Mouse (Mus musculus): ENCODE measurements around the gene Lrrc8c.

Gene Lrrc8c

GRCm38 (mm10) chr5:105519096-105519975 is at the start of gene Lrrc8c:
Gene Lrrc8c (plus strand): TSS chr5:105519388.
- in situ Hi-C loops (cut with MboI, MseI): no loop called here

DNA sequence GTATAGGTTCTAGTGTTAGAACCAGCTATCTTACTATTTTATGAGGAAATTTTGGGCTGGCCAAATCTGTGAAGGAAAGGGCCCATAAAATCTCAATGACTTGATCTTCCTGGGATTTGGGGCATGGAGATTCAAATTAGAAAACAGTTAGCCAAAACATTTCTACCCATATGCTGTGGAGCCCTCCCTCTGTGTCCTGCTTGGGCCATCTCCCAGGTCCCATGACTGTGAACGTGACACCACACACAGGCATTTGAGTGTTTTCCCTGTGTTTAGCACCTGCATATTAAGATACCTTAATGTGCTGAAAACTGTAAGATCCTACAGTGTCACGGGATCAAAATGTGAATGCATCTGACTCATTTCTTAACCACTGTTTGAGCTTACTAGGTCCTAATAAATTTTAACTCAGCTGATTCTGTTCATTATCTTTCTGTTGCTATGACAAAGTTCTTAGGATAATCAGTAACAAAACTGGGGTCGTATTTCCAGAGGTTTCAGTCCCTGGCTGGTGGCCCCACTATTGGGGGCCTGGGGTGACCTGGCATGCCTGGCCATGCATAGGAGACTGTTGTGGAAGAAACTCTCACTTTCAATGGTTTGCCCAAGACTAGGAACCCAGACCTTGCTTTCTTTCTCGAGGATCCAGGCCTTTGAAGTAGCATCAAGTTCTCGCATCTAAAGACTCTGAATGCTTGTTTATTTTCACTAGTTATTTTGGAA is 46.0 kb upstream of the Lrrc8c start:
- in situ Hi-C loops (cut with MboI, MseI): no loop called here

GRCm38 (mm10) chr5:105477527-105477926 is 41.7 kb upstream of the Lrrc8c start:
- in situ Hi-C loops (cut with MboI, MseI): no loop called here

GRCm38 (mm10) chr5:105479673-105480072 is 39.5 kb upstream of the Lrrc8c start:
- in situ Hi-C loops (cut with MboI, MseI): loop anchor here (5.0 kb wide), 1 partner anchor 72 kb away; no protein-coding TSS in a partner anchor

DNA sequence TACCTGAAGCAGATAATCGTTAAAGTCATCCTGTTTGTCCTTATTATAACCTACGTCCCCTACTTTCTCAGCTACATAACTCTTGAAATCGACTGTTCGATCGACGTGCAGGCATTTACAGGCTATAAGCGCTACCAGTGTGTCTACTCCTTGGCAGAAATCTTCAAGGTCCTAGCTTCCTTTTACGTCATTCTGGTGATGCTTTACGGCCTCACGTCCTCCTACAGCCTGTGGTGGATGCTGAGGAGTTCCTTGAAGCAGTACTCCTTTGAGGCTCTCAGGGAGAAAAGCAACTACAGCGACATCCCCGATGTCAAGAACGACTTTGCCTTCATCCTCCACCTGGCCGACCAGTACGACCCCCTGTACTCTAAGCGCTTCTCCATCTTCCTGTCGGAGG is 38.6 kb upstream of the Lrrc8c start:
- in situ Hi-C loops (cut with MboI, MseI): loop anchor here (5.0 kb wide), 1 partner anchor 73 kb away; no protein-coding TSS in a partner anchor

GRCm38 (mm10) chr5:105483632-105484031 is 35.6 kb upstream of the Lrrc8c start:
- in situ Hi-C loops (cut with MboI, MseI): loop anchor here (5.0 kb wide), 1 partner anchor 76 kb away; no protein-coding TSS in a partner anchor

DNA sequence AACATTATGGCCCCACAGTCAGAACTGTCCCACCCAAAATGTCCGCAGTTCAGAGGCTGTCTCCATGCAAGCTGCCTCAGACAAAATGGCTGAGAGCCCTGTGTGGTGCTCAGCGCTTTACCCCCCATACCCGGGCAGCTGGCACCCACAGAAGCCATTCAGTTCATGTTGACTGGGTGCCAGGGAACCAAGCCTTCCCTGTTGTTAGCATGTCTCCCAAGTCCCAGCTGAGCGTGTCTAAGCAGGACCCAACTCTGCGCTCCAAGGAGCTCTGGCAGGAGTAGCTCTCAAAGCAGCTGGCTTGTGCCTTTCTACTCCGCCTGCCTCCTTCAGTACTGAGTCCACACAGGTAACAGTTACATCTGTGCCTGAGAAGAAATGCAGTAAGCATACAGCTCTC is 34.9 kb upstream of the Lrrc8c start:
- in situ Hi-C loops (cut with MboI, MseI): loop anchor here (5.0 kb wide), 1 partner anchor 77 kb away; no protein-coding TSS in a partner anchor

DNA sequence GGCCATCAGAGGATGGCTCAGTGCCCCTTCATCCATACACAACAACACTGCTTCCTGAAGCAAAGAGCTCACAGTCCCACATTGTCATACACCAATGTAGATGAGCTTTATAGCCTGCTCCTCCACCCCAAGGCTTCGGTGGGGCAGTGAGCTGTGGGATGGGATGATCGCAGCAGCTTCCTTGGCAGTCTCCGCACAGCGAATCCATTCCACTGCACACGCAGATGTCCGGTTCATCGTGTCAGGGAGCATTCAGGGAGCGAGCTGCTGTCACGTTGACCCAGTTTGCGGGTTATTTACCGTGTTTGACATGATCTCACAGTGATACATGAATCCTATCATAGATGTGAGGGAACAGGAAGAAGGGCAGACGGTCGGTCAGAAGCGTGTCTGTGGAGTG is 34.3 kb upstream of the Lrrc8c start:
- in situ Hi-C loops (cut with MboI, MseI): loop anchor here (5.0 kb wide), 1 partner anchor 78 kb away; no protein-coding TSS in a partner anchor

DNA sequence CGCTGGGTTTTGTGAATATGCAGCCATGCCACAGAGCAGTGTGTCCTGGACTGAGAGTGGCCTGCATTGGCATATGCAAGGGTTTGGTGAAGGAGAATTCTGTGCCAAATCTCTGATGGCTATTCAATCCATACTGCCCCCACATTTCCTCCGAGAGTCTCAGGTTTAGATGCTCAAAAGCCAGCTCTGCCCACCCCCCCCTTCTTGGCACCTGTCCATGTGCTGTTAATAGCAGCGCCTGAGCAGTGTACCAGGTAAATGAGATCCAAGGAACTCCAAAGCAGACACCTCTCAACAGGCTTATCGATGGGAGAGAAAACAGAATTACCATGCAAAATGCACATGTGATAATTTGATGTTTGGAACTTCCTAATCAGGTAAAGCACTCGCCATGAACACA is 29.0 kb upstream of the Lrrc8c start:
- in situ Hi-C loops (cut with MboI, MseI): no loop called here

DNA sequence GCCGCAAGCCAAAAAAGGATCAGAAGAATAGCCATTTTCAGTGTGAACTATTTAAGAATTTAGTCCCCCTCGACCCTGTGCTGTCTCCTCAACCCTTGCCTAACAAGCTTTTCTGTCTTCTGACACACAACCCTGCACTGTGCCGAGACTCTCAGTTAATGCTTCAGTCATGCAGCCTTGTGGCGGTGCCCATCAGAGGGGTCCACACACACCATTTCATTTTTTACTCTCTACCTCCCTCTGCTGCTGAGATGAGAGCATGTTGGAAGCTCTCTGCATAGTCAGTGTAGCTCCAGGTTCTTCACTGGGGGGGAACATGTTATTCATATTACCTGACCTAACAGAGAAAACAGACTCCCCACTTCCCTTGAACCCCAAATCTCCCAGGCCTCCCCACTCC is 27.8 kb upstream of the Lrrc8c start:
- in situ Hi-C loops (cut with MboI, MseI): no loop called here

DNA sequence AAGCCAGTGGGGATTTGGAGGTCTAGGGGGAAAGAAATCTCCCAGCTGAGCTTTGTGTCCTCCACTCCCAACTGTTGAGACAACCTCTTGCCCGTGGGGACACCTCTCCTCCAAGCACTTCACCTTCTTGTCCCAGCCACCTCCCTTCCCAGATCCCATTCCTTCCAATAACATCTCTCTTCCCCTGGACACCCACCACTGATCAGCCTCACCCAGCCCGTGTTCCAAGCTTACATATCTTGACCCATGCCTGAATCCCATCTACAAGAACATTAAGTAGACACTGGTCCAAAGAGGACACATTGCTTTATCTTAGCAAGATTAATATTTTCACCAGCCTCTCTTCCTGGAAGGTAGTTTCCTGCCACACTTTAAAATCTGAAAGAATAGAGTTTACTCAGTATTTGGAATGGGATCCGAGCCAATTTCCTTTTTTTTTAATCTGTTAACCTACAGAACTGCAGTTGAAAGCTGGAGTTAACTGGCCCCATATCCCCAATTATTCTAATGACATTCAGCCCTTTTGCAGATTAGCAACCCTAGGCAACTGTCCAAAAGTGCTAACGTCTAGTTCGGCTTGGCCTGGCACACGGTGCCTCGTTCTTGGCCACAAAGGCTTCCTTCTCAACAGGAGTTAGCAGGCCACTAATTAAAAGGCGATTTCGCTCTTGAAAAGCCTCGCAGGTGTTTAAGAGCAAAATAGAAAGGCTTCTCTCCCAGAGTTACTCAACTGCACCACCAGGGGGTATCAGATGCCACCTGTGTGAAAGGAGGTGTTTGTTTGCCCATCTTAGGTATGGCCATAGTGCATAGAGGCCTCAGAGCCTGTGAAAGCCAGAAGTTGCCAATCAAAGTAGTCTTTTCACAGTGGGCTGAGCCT is 26.6 kb upstream of the Lrrc8c start:
- in situ Hi-C loops (cut with MboI, MseI): no loop called here

- in situ Hi-C loops (cut with MboI, MseI): no loop called here
These were observed 25.8 kb upstream of the Lrrc8c start for GRCm38 (mm10) chr5:105493377-105493776.

DNA sequence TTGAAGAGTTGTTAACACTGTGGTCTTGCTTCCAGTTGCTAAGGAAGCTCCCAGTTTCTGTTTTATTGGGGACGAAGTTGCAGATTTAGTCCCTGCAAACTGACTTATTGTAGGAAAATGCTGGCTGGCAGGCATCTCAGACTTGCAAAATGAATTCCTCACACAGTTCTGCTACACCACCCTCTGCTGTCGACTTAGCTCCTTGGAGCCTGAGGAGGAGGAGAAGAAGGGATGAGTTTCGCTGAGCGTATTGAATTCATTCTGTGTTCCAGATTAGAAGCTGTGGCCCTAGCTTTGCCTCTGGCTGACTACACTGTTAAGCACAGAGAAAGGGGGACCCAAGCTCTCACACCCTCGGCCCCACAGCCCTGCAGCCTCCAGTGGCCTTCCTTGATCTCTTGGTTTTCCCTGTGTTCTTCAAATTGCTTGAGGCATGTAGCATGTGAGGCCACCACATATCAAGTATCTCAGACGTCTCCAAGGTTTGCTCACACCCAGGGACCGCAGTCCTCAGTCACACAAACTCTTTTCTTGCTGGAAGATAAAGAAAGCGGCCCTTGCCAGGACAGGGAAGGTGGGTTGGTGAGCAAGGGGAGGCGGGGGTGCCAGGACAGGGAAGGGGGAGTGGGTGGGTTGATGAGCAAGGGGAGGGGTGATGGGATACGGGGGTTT is 24.8 kb upstream of the Lrrc8c start:
- in situ Hi-C loops (cut with MboI, MseI): no loop called here

- in situ Hi-C loops (cut with MboI, MseI): loop anchor here (5.0 kb wide), 1 partner anchor 152 kb away; no protein-coding TSS in a partner anchor
These were observed 24.0 kb upstream of the Lrrc8c start for GRCm38 (mm10) chr5:105494918-105495901.

GRCm38 (mm10) chr5:105496133-105496532 is 23.1 kb upstream of the Lrrc8c start:
- in situ Hi-C loops (cut with MboI, MseI): loop anchor here (5.0 kb wide), 1 partner anchor 151 kb away; no protein-coding TSS in a partner anchor

GRCm38 (mm10) chr5:105496586-105496985 is 22.6 kb upstream of the Lrrc8c start:
- in situ Hi-C loops (cut with MboI, MseI): loop anchor here (5.0 kb wide), 1 partner anchor 151 kb away; no protein-coding TSS in a partner anchor

DNA sequence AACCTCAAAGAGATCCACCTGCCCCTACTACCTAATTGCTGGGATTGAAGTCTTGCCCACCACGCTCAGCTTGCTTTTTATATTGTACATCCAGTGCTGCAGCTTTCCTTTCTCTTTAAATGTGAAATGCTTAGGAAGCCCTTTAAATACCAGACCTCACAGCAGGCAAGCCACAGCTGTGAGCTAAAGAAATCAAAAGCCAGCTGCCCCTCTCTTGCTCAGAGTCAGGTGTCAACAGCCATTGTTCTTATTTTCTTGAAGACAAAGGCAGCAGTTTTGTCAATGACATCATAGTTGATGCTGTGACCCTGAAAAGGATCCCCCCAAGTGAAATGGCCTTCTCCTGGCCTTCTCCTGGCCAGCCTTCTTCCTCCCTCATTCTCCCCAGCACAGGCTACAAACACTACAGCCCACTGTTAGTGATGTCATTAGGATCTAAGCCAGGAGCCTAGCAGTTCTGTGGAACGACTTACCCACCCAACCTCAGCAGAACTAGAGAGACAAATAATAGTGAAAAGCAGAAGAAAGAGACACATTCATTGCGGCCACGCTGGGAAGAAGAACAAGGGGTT is 20.7 kb upstream of the Lrrc8c start:
- in situ Hi-C loops (cut with MboI, MseI): loop anchor here (5.0 kb wide), 1 partner anchor 149 kb away; no protein-coding TSS in a partner anchor

- in situ Hi-C loops (cut with MboI, MseI): loop anchor here (5.0 kb wide), 1 partner anchor 148 kb away; no protein-coding TSS in a partner anchor
These were observed 19.8 kb upstream of the Lrrc8c start for GRCm38 (mm10) chr5:105499396-105499795.
